In genomic region chr8:10991323-10991722, GRCm38 (mm10) we compare ENCODE assay signal across 9 mouse cellular contexts. TPM values are rescaled to one million over a fixed set of nuclear protein-coding genes. Genes with fewer than 3 reads are reported as not detected.
DNase-seq lines count a peak whose midpoint lies in the region; ATAC-seq lines count a peak whose summit lies in the region.
"Had no signal": no experiment of that assay in that cellular context is flagged by ENCODE, and none has a peak within 500 bp of the region (broad histone marks: within the 10 kb centered on the region; RNA-seq: fewer than 3 reads in every experiment).

No protein-coding gene starts in this region.

- H3K27ac ChIP-seq in intestine, embryonic 15.5 days = no peak overlapping the region
- no peak overlapping the region for H3K27ac ChIP-seq in intestine, embryonic 16.5 days (ENCODE audit: low read length)
- peak overlapping the region; percentile 78 for H3K27ac ChIP-seq in forebrain, embryonic 10.5 days
- H3K27ac ChIP-seq in limb, embryonic 12.5 days = peak overlapping the region; percentile 4; the same call in 1 of the 2 replicates
- peak overlapping the region; percentile 61; the same call in 1 of the 2 replicates for H3K27ac ChIP-seq in midbrain, embryonic 15.5 days

- no peak overlapping the region for H3K4me2 ChIP-seq in intestine, embryonic 15.5 days (replicated peaks)
- H3K4me2 ChIP-seq in intestine, embryonic 16.5 days (ENCODE audit: low read depth, low read length) = no peak overlapping the region
- peak overlapping the region; percentile 13; the same call in 1 of the 2 replicates for H3K4me2 ChIP-seq in limb, embryonic 12.5 days
- no peak overlapping the region for H3K4me2 ChIP-seq in midbrain, embryonic 15.5 days

- H3K27me3 ChIP-seq in intestine, embryonic 15.5 days (replicated peaks) = no peaks in the 10 kb centered on the region
- H3K27me3 ChIP-seq in intestine, embryonic 16.5 days (replicated peaks; ENCODE audit: control insufficient read depth, insufficient read depth, low read length) = no peaks in the 10 kb centered on the region
- no peaks in the 10 kb centered on the region for H3K27me3 ChIP-seq in forebrain, embryonic 10.5 days (ENCODE audit: poor library complexity, severe bottlenecking)
- no peaks in the 10 kb centered on the region for H3K27me3 ChIP-seq in limb, embryonic 12.5 days
- no peaks in the 10 kb centered on the region for H3K27me3 ChIP-seq in midbrain, embryonic 15.5 days (replicated peaks)

- peaks cover 5% of the 10 kb centered on the region for H3K36me3 ChIP-seq in intestine, embryonic 15.5 days
- peaks cover 5% of the 10 kb centered on the region for H3K36me3 ChIP-seq in intestine, embryonic 16.5 days (ENCODE audit: control insufficient read depth, insufficient read depth, low read length)
- peaks cover 64% of the 10 kb centered on the region for H3K36me3 ChIP-seq in forebrain, embryonic 10.5 days (replicated peaks)
- H3K36me3 ChIP-seq in limb, embryonic 12.5 days = peaks cover 38% of the 10 kb centered on the region
- peaks cover 3% of the 10 kb centered on the region for H3K36me3 ChIP-seq in midbrain, embryonic 15.5 days (replicated peaks)

- H3K9me3 ChIP-seq in intestine, embryonic 15.5 days = no peaks in the 10 kb centered on the region
- no peaks in the 10 kb centered on the region for H3K9me3 ChIP-seq in intestine, embryonic 16.5 days (ENCODE audit: control insufficient read depth, low read length)
- peaks cover 12% of the 10 kb centered on the region; the same call in 1 of the 2 replicates for H3K9me3 ChIP-seq in forebrain, embryonic 10.5 days
- H3K9me3 ChIP-seq in limb, embryonic 12.5 days = no peaks in the 10 kb centered on the region; the same call in 1 of the 2 replicates
- no peaks in the 10 kb centered on the region for H3K9me3 ChIP-seq in midbrain, embryonic 15.5 days

- no peak overlapping the region for H3K4me3 ChIP-seq in intestine, embryonic 15.5 days (replicated peaks)
- no peak overlapping the region for H3K4me3 ChIP-seq in intestine, embryonic 16.5 days (ENCODE audit: low read length)
- H3K4me3 ChIP-seq in forebrain, embryonic 10.5 days = no peak overlapping the region
- H3K4me3 ChIP-seq in limb, embryonic 12.5 days (replicated peaks) = no peak overlapping the region
- no peak overlapping the region for H3K4me3 ChIP-seq in midbrain, embryonic 15.5 days

- WGBS in intestine, embryonic 15.5 days = 75% methylated on average over 2 of the region's 2 CpGs
- 72% methylated on average over 2 of the region's 2 CpGs for WGBS in intestine, embryonic 16.5 days
- WGBS in forebrain, embryonic 10.5 days = 66% methylated on average over 2 of the region's 2 CpGs
- WGBS in limb, embryonic 12.5 days = 75% methylated on average over 2 of the region's 2 CpGs
- 47% methylated on average over 2 of the region's 2 CpGs for WGBS in midbrain, embryonic 15.5 days

- H3K9ac ChIP-seq in intestine, embryonic 15.5 days = 0 out of 2 replicates have a peak overlapping the region, but pooled peaks have one; percentile 0
- H3K9ac ChIP-seq in intestine, embryonic 16.5 days (ENCODE audit: low read depth, low read length) = no peak overlapping the region
- no peak overlapping the region for H3K9ac ChIP-seq in limb, embryonic 12.5 days (replicated peaks)
- H3K9ac ChIP-seq in midbrain, embryonic 15.5 days = no peak overlapping the region

- no peak for DNase-seq in forebrain, embryonic 10.5 days (ENCODE audit: extremely low spot score, low spot score)
- DNase-seq in left cerebral cortex, postnatal 14 days (ENCODE audit: low spot score in 2 of 2) = no peak
- no peak for DNase-seq in frontal cortex, postnatal 25 days (ENCODE audit: low spot score in 2 of 2)
- no peak for DNase-seq in cerebellum, adult 9-11 months
- DNase-seq: thymus, adult 18-20 months had no signal

- intact Hi-C loops in left cerebral cortex, postnatal 14 days (cut with DNase I) = no loop called here

- H3K4me1 ChIP-seq in intestine, embryonic 15.5 days (replicated peaks) = peaks cover 45% of the 10 kb centered on the region
- peaks cover 46% of the 10 kb centered on the region for H3K4me1 ChIP-seq in intestine, embryonic 16.5 days (ENCODE audit: control insufficient read depth, insufficient read depth, low read length)
- H3K4me1 ChIP-seq in forebrain, embryonic 10.5 days = peaks cover 75% of the 10 kb centered on the region
- peaks cover 49% of the 10 kb centered on the region for H3K4me1 ChIP-seq in limb, embryonic 12.5 days (replicated peaks)
- peaks cover 47% of the 10 kb centered on the region for H3K4me1 ChIP-seq in midbrain, embryonic 15.5 days

- ATAC-seq in intestine, embryonic 15.5 days = no peak
- no peak for ATAC-seq in intestine, embryonic 16.5 days
- no peak for ATAC-seq in limb, embryonic 12.5 days (ENCODE audit: insufficient number of reproducible peaks, insufficient read depth, low FRiP score, low TSS enrichment, low read depth)
- ATAC-seq in midbrain, embryonic 15.5 days (replicated peaks) = peak; percentile 32; the same call in 1 of the 2 replicates

RNA-seq across cellular contexts. Expression of gene Irs2, which starts 16.9 kb away (rescaled TPM):
- polyA plus RNA-seq in intestine, embryonic 15.5 days (2015; fragmentation: Nextera tagmentation; extraction: Ambion mirVana) = 6.1 and 7.2 TPM in 2 replicates
- polyA plus RNA-seq in intestine, embryonic 16.5 days (2015; fragmentation: Nextera tagmentation; extraction: Ambion mirVana) = 4.4 and 4.7 TPM in 2 replicates
- polyA plus RNA-seq in forebrain, embryonic 10.5 days (2016; fragmentation: Nextera tagmentation; extraction: Ambion mirVana) = 5.7 and 6.1 TPM in 2 replicates
- polyA plus RNA-seq in limb, embryonic 12.5 days (2016; fragmentation: Nextera tagmentation; extraction: Ambion mirVana) = 10.9 and 11.7 TPM in 2 replicates
- polyA plus RNA-seq in midbrain, embryonic 15.5 days (2015; fragmentation: Nextera tagmentation; extraction: Ambion mirVana) = 6.8 and 6.9 TPM in 2 replicates
- total RNA-seq in left cerebral cortex, postnatal 14 days (2021) = 10 to 100 TPM; 53.0 to 60.0 TPM

Comparison
In these comparisons a context has a peak if more than half of its experiments do, and no peak if none do; other contexts are left out.
1. H3K27ac ChIP-seq: peak in forebrain, embryonic 10.5 days (single experiment), limb, embryonic 12.5 days (single experiment) and midbrain, embryonic 15.5 days (single experiment); none in intestine, embryonic 15.5 days (single experiment) and intestine, embryonic 16.5 days (single experiment).